Mouse (Mus musculus): ENCODE results near the gene H2afz.
"Not testable (repeated sequence)": the region's sequence is repeated elsewhere in the genome, so short reads cannot be mapped to it uniquely, and the experiment has no call there.

H2afz gene

GRCm38 (mm10) chr3:137864124-137864987, at the start of gene H2afz:
TSS of gene H2afz (plus strand) at chr3:137864487.
- DNase-seq (ENCODE audit: low spot score) = peak; percentile 95

- DNase-seq (ENCODE audit: low spot score) = no peak
These were observed 45.6 kb upstream of the H2afz start for GRCm38 (mm10) chr3:137818713-137819112.

GRCm38 (mm10) chr3:137820688-137821467, 43.4 kb upstream of the H2afz start:
- no peak for DNase-seq (ENCODE audit: low spot score)

- DNase-seq (ENCODE audit: low spot score) = no peak
These were observed 41.0 kb upstream of the H2afz start for GRCm38 (mm10) chr3:137823317-137823716.

- DNase-seq (ENCODE audit: low spot score) = no peak
These were observed 36.6 kb upstream of the H2afz start for GRCm38 (mm10) chr3:137827678-137828077.

GRCm38 (mm10) chr3:137831156-137831555, 33.1 kb upstream of the H2afz start:
- DNase-seq (ENCODE audit: low spot score) = no peak

- DNase-seq (ENCODE audit: low spot score) = no peak
These were observed 31.2 kb upstream of the H2afz start for GRCm38 (mm10) chr3:137833128-137833527.

GRCm38 (mm10) chr3:137833698-137834097, 30.6 kb upstream of the H2afz start:
- DNase-seq (ENCODE audit: low spot score) = no peak

GRCm38 (mm10) chr3:137836543-137836942, 27.7 kb upstream of the H2afz start:
- no peak for DNase-seq (ENCODE audit: low spot score)

GRCm38 (mm10) chr3:137838160-137838559, 26.1 kb upstream of the H2afz start:
- DNase-seq (ENCODE audit: low spot score) = no peak

- no peak for DNase-seq (ENCODE audit: low spot score)
These were observed 21.3 kb upstream of the H2afz start for GRCm38 (mm10) chr3:137842944-137843343.

GRCm38 (mm10) chr3:137844263-137844662, 20.0 kb upstream of the H2afz start:
- no peak for DNase-seq (ENCODE audit: low spot score)

GRCm38 (mm10) chr3:137846552-137846951, 17.7 kb upstream of the H2afz start:
- DNase-seq (ENCODE audit: low spot score) = no peak

GRCm38 (mm10) chr3:137848354-137848753, 15.9 kb upstream of the H2afz start:
- DNase-seq (ENCODE audit: low spot score) = no peak

- DNase-seq (ENCODE audit: low spot score) = no peak
These were observed 14.6 kb upstream of the H2afz start for GRCm38 (mm10) chr3:137849697-137850096.

- DNase-seq (ENCODE audit: low spot score) = no peak
These were observed 13.1 kb upstream of the H2afz start for GRCm38 (mm10) chr3:137851196-137851595.

- not testable (repeated sequence) for DNase-seq (ENCODE audit: low spot score)
These were observed 11.3 kb upstream of the H2afz start for GRCm38 (mm10) chr3:137853011-137853410.

- no peak for DNase-seq (ENCODE audit: low spot score)
These were observed 9.0 kb upstream of the H2afz start for GRCm38 (mm10) chr3:137855328-137855727.

- no peak for DNase-seq (ENCODE audit: low spot score)
These were observed 8.2 kb upstream of the H2afz start for GRCm38 (mm10) chr3:137856061-137856460.

- no peak for DNase-seq (ENCODE audit: low spot score)
These were observed 3.7 kb upstream of the H2afz start for GRCm38 (mm10) chr3:137860394-137861170.

- no peak for DNase-seq (ENCODE audit: low spot score)
These were observed 2.9 kb upstream of the H2afz start for GRCm38 (mm10) chr3:137861436-137861835.

- DNase-seq (ENCODE audit: low spot score) = no peak
These were observed 1.7 kb upstream of the H2afz start for GRCm38 (mm10) chr3:137862600-137862999.

All from urinary bladder, postnatal 10 days (tissue).